Mouse (Mus musculus) bone marrow, adult 2 months (tissue): ENCODE data around the gene Cacna2d3.

Experiments used
- CTCF ChIP-seq: fragments of 200-500 bp; IDR thresholded peaks from 2 replicates; pipeline ENCODE4 v1.5.1; 2011; ENCODE audit warnings: low read length, control low read depth; ENCODE audit not compliant: control insufficient read depth, insufficient read depth
- POLR2A ChIP-seq: fragments of 200-500 bp; IDR thresholded peaks from 2 replicates; pipeline ENCODE4 v1.6.1; 2011; ENCODE audit warnings: low read depth, mild to moderate bottlenecking, control low read depth, low read length, borderline replicate concordance; ENCODE audit not compliant: control insufficient read depth

GRCm38 (mm10) chr14:29130511-29130910 lies 591.2 kb downstream of the Cacna2d3 start:
- TF ChIP-seq POLR2A (no peak), CTCF (no peak)
